Mouse (Mus musculus) cerebellum, postnatal 4 days (tissue): Measurements from ENCODE around the gene Dnajc3.
"Not testable (repeated sequence)": the region's sequence is repeated elsewhere in the genome, so short reads cannot be mapped to it uniquely, and the experiment has no call there.

Experiments used
- DNase-seq, 2 experiments: peaks; one replicate each; pipeline ENCODE4 v3.0.0; 2022; ENCODE audit warnings: low spot score in 2 of 2, mixed read lengths in 1 of 2

Gene Dnajc3

GRCm38 (mm10) chr14:118931181-118931580 lies 6.6 kb upstream of the Dnajc3 start:
- DNase-seq, result no peak

DNA sequence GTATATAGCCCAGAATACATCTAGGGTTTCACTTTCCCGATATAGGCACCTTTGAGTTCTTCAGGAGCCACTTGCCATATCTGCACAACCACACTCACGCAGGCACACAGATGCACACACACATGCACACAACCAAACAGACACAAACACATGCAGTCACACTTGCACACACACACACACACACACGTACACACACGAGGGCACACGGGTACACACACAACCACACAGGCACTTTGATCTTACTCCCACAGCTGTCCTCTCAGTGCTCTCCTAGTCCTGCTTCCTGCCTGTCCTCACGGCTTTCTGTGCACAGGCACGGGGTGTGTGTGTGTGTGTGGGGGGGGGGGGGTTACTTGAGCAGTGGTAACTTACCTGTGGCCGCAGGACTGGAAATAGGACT lies 4.8 kb upstream of the Dnajc3 start:
- no peak for DNase-seq

DNA sequence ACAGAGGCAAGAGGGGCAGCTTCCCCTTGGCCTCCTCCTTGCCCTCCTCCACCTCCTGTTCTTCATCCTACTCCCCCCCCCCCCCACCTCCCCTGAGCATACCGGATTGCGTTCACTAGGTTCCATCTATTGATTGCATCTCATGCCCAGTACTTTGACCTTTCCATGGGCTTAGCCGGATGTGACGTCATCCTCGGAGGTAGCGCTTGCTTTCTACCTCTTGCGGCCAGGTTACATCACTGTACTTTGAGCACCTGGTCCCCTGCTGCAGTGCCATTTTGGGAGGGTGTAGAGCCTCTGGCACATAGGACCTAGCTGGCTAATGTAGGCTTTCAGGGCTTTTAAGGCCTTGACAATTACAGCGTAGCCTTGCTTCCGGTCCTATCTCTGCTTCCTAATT lies 3.1 kb upstream of the Dnajc3 start:
- DNase-seq, result no peak

DNA sequence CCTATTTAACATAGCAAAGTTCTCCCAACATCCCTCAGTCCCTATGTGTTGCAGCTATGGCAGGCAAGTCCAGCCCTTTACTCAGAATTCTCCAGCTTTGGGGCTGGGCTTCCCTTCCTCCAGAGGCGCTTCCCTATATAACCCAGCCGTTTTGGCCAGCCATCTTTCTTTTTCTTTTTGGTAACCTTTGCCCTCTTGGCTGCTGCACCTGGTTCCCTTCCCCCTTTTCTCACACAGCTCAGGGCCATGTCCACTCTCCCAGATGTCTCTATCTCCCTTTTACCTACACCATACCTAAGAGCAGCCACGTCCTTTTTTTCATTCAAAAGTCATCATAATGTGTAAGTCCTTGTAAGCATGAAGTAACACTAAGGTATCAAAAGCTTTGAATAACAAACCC lies 1.5 kb upstream of the Dnajc3 start:
- DNase-seq, result no peak

GRCm38 (mm10) chr14:118936952-118937351 lies 824 bp upstream of the Dnajc3 start:
- DNase-seq, result no peak

GRCm38 (mm10) chr14:118938551-118938950 lies 775 bp downstream of the Dnajc3 start:
- DNase-seq, result no peak

GRCm38 (mm10) chr14:118940796-118941495 lies 3.2 kb downstream of the Dnajc3 start:
- DNase-seq, result no peak

DNA sequence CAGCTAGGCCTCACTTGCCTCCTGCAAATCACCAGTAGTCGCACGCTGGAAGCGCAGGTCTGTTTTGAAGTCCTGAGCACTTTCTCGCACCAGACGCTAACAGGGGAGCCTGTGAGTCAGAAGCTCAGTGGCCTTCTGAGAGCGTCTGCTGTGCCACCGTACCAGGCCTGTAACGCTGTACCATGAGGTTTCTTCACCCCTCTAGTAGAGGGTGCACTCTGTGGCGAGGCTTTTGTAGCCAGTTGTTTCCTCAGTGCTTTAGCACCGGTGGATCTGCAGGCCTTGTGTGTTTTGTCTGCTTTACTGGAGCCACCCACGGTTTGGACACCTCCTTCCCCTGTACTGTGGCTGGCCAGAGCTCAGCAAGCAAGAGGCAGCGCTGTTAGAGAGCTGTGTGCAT lies 4.3 kb downstream of the Dnajc3 start:
- DNase-seq, result no peak

GRCm38 (mm10) chr14:118944702-118945101 lies 6.9 kb downstream of the Dnajc3 start:
- no peak for DNase-seq

- no peak for DNase-seq
These were observed 11.1 kb downstream of the Dnajc3 start for GRCm38 (mm10) chr14:118948841-118949240.

DNA sequence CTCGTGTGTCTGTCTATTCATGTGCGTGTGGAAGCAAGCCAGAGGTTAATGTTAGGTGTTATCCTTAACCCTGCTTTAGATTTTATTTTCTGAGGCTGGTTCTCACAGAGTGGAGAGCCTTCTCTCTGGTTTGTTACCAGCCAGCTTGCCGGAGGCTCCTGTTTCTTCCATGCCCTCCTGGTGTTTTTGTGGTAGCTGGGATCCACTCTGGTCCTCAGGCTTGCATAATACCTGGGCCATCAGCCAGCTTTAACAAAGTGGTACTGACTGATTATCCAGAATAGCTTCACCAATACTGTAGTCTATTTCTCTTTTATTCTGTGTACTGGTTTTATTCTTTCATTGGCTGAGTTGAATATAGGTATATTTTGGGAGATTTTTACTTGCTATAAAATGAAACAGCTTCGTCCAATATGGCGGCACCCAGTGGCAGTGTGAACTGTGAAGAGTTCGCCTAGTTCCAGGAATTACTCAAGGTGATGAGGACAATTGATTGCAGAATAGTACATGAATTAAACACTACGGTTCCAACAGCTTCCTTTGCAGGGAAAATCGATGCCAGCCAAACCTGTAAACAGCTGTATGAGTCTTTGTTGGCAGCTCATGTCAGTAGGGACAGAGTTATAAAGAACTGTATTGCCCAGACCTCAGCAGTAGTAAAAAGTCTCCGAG lies 14.3 kb downstream of the Dnajc3 start:
- DNase-seq, result no peak

DNA sequence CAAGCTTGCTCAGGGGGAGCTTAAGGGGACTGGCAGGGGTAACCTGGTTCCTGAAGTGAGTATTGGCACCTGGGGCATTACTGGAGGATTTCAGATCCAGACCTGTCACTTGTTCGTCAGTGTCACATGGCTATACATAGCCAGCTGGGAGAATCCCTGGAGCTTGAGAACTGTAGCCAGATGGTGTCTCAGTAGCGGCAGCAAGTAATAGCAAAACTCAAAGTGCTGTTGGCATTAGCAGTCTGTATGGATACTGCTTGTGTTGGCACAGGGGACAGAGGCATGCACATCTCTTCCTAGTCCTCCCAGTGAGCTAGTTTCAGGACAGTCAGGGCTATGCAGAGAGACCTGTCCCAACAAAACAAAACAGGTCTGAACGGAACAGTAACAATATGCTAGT lies 20.2 kb downstream of the Dnajc3 start:
- DNase-seq, result no peak

DNA sequence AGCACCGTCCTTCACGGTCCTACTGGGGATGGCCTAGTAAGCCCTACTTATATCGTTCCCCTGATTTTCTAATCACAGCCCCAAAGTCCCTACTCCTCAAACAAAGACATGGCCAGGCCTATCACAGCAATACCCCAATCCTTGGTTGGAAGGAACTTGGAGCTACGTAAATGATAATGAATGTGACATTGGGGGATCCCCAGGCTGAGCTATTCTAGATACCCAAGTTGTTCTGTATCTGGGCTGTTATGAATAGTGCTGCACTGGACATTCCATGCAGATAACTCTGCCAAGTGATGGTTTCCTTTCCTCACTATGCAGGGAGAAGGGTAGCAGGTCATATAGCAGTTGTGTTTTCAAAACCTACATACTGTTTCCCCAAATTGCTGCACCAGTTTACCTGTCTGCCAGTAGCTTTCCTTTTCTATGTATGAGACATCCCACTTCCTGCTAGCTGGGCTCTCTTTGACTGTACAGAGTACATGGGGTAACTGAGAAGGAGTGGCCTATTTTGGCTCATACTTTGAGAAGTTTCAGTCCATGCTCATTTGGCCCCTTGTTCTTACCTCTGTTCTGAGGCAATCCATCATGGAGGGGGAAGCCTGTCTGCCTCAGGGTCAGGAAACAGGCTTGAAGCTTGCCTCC lies 27.7 kb downstream of the Dnajc3 start:
- no peak for DNase-seq

- no peak for DNase-seq
These were observed 29.9 kb downstream of the Dnajc3 start for GRCm38 (mm10) chr14:118967646-118968045.

GRCm38 (mm10) chr14:118972268-118972667 lies 34.5 kb downstream of the Dnajc3 start:
- no peak for DNase-seq

DNA sequence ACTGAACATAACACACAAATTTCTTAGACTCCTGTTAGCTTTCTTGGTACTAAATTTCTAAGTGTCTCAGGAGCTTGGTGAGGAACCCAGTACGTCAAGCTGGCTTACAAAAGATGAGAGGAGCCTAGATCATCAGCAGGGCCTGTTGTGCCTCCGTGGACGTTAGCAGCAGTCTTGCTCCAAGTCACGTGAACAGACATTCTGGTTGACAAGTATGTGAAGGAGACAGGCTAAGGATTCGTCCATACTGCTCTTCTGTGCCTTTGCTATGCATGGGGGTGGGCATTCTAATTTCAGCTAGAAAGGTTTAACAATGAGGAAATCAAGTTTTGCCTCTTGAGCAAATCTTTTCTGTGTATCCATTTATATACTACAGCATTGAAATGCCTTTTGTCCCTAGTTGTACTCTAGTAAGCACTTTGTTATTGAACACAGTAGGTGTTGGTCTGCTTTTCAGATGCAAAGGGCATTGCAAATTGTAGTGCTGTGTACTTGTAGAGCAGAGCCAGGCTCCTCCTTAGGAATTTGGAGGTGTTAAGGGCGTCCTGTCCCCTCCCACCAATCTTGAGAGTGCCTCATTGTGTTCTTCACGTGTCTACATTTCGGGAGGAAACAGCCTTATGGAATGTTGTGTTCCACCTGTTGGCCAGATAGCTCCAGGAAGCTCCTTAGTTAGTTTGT lies 39.5 kb downstream of the Dnajc3 start:
- no peak for DNase-seq

- no peak for DNase-seq
These were observed 42.0 kb downstream of the Dnajc3 start for GRCm38 (mm10) chr14:118979571-118980325.

DNA sequence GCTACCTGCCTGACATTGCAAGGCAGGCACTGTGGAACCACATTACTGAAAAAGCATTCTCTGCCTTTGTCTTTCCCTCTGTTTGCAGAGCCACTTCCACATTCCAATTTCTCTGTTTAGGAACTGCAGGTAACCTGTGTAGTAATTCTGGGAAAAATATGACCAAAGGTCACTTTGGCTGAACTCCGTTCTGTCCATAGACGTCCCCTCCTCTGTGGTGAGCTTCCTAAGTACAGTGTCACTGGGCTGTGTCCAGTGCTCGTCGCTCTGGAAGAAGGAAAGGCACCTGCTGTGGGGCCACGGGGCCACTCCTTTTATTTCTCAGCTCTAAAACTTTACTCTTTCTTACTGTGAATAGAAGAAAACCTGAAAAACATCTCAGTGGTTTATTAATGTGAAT lies 42.6 kb downstream of the Dnajc3 start:
- no peak for DNase-seq

DNA sequence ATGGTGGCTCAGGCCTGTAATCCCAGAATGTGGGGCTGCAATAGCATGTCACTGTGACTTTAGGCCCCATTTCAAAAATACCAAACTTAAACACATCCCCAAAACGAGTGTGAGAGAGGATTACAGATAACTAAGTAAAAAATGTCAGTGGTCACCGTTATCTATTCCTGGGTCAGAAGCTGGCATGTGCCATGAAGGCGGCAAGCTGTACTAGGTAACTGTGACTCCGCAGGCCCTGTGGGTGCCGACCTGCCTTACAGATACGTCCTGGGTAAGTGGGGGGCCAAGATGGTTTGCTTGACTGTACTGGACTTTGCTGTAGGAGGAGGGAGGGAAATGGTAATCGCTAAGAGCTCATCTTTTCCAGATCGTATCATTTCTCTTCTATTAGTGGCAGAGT lies 43.1 kb downstream of the Dnajc3 start:
- no peak for DNase-seq

- not testable (repeated sequence) for DNase-seq
These were observed 44.1 kb downstream of the Dnajc3 start for GRCm38 (mm10) chr14:118981711-118982428.

DNA sequence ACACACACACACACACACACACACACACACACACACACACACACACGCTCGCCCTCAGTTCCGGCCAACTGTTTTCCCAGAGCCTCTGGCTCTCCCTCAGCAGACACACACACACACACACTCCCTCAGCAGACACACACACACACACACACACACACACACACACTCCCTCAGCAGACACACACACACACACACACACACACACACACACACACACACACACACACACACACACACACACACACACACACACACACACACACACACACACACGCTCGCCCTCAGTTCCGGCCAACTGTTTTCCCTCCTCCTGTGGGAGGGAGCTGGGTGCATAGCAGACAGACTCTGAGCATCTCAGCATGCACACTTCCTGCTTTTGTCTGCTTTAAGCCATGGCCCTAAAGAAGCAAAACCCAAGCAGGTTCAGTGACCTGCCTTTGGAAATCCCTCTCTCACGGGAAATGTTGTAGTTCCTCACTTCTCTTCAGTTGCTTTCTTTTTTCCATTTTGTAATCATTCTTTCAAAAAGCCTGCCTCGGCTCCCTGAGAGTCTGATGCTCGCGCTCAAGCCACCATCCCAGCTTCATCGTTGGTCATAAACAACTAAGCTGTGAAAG lies 44.8 kb downstream of the Dnajc3 start:
- not testable (repeated sequence) for DNase-seq
